Mouse (Mus musculus): ENCODE measurements at regions not wholly inside any gene's neighbourhood (a gene's known extent, or its start where the extent isn't known, plus 50 kb on each side); places are given as distances from the start of the nearest gene placed in this dataset.
A peak's percentile ranks its signal among the peaks of the same experiment; 100 is the strongest.
"Not testable (repeated sequence)": the region's sequence is repeated elsewhere in the genome, so short reads cannot be mapped to it uniquely, and the experiment has no call there.

- no peak for ATAC-seq (ENCODE audit: low TSS enrichment)
Observed at GRCm38 (mm10) chr2:15273446-15273845, 218.6 kb upstream of the Nsun6 start.

GRCm38 (mm10) chr2:15260486-15261165, 205.8 kb upstream of the Nsun6 start:
- ATAC-seq (ENCODE audit: low TSS enrichment) = peak; percentile 89

GRCm38 (mm10) chr2:15242276-15242675, 187.4 kb upstream of the Nsun6 start:
- ATAC-seq (ENCODE audit: low TSS enrichment) = not testable (repeated sequence)

GRCm38 (mm10) chr2:15221910-15222309, 167.0 kb upstream of the Nsun6 start:
- ATAC-seq (ENCODE audit: low TSS enrichment) = no peak

DNA sequence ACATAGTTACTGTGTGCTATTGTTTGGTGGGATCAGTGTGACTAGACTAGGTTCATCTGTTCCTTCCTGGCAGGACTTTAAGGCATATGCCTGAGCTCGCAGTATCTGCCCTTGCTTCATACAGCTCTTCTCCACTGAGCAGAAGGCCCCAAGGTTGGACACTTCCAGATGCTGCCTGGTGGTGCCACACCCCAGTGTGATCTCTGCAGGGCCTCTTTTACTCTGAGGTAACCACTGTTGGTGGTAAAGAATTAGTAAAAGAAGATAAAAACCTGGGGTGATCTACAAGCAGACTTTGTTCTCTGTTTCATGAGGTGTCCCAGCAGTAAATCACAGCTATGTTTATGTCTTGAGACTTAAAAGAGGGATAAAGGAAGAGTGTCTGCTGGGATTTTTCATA, 133.2 kb upstream of the Nsun6 start:
- ATAC-seq (ENCODE audit: low TSS enrichment) = no peak

DNA sequence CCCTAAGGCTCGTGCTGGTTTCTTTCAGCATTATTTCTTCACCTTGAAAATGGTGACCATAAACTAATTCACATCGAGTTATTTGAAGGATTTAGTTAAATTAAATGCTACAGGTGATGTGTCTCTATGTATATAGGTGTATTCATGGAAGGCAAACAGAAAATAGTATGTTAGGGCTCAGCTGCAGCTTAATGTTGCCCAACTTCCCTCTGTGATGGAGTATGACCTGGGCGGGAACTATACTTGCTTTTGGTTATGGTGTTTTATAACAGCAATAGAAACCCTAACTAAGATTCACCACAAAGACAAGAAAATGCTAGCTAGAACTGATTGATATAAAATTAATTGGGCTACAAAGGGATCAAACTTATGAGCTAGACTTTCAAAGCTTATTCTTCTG, 126.1 kb upstream of the Nsun6 start:
- no peak for ATAC-seq (ENCODE audit: low TSS enrichment)

- ATAC-seq (ENCODE audit: low TSS enrichment) = no peak
Observed at GRCm38 (mm10) chr2:15166435-15167024, 111.7 kb upstream of the Nsun6 start.

DNA sequence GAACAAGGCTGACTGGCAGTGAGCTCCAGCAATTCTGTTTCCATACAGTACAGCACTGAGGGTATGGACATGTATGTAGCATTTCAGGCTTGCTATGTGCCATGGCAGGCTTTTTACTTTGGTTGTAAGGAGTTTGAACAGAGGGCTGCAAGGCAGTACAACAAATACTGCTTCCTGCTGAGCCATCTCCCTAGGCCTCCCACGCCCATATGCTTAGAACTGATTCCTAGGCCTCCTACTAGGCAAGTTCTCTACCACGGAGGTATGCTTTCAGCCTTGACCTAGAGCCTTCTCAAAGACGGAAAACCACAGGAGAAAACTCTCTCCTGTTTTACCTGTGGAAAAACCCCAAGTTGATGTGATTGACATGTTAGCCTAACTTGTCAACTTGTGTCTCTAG, 111.0 kb upstream of the Nsun6 start:
- peak; percentile 96 for ATAC-seq (ENCODE audit: low TSS enrichment)

DNA sequence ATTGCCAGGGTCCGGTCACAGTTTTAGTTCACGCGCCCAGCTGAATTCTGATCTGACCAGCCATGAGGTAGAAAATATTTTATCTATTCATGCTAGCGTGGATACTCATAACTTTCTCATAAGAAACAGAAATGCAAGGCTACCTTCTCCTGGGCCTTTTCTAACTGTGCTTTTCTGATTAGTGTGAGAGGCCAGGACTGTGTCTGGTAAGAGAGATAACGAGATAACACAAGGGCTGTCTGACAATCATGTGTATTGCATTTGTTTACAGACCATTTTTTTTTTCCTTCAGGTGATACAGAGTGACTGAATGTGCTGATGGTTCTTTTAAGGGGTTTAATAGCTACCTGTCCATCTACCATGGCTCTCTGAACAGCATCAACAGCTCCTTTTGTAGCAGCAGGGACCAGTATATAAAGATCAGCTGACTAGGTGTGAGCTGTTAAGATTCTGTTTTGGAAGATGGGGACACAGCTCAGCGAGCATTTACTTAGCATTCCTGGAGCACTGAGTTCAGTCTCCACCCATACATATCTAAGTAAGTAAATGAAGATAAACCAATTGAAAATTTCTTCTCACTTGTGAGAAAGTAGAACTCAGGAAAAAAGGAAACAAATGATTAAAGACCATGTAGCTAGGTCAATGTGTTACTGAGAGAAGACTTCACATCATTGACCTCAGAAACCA, 109.0 kb upstream of the Nsun6 start:
- ATAC-seq (ENCODE audit: low TSS enrichment) = no peak

DNA sequence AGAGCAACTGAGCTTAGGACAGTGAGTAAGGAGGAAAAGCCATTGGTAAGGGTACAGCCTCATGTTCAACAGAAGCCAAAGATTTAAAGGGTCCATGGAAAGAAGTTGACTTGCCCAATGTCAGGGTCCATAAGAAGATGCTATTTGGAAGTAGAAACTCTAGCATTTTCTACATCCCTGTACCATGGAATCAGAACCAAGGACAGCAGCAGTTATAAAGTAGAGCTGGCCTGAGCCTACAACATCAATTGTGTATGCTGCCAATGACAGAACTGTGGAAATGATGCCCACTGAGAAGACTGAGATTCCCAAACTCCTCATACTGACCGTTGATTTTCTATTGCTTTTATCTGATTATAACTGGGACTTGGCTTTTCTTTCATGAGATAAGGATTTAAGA, 107.0 kb upstream of the Nsun6 start:
- no peak for ATAC-seq (ENCODE audit: low TSS enrichment)

GRCm38 (mm10) chr2:15157622-15158021, 102.8 kb upstream of the Nsun6 start:
- ATAC-seq (ENCODE audit: low TSS enrichment) = peak; percentile 59; the same call in 1 of the 2 replicates

DNA sequence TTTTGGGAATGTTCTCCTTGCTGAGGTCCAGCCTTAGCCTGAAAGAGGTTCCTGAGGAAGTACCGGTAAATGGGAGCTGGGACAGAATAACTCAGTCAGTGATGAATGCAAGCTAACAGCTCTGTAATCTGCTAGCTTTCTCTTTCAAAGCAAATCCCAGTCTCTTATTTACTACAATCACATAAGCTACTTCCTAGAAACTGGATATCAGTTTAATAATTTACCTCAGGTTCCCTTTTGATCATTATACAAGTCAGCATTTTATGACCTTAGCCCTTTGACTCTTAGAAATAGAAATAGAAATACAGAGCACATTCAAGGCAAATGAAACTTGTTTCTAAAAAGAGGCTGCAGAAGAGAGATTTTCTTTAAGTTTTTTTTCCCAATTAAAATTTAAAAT, 96.0 kb upstream of the Nsun6 start:
- ATAC-seq (ENCODE audit: low TSS enrichment) = no peak

GRCm38 (mm10) chr2:15148381-15148780, 93.5 kb upstream of the Nsun6 start:
- ATAC-seq (ENCODE audit: low TSS enrichment) = no peak

- ATAC-seq (ENCODE audit: low TSS enrichment) = no peak
Observed at GRCm38 (mm10) chr2:15146986-15147385, 92.1 kb upstream of the Nsun6 start.

DNA sequence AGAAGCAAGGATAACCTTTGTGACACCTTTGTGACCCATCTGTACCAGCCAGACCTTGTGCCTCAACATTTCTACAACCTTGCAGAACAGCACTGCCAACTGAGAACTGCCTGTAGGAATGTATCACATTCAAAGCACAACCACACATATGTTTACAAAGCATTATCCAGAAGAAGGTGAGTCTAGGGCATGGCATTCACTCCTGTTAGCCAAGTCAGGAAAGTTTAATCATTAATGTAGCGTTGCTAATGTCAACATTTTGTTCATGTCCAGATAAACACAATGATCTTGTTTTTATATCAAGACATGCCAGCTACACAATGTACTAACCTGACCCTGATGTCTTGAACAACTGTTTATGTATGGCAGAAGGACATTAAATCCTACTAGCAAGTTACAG, 91.5 kb upstream of the Nsun6 start:
- ATAC-seq (ENCODE audit: low TSS enrichment) = no peak

DNA sequence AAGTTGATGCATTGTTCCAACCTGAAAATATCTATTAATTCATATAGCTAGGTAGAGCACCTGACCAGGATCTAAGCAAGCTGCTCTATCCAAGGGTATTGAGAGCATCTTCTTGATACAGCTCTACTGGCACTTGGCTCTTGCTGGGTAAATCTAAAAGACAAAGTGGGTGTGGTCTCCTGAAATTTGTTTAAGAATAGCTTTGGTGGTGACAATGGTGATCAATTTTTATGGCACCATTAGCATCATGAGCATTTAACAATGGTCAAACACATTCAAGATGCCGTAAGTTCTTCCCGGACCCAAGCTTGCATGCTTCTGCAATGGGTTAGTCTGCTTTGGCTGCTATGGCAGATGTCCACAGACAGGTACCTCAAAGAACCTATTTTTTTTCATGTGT, 89.9 kb upstream of the Nsun6 start:
- ATAC-seq (ENCODE audit: low TSS enrichment) = no peak

DNA sequence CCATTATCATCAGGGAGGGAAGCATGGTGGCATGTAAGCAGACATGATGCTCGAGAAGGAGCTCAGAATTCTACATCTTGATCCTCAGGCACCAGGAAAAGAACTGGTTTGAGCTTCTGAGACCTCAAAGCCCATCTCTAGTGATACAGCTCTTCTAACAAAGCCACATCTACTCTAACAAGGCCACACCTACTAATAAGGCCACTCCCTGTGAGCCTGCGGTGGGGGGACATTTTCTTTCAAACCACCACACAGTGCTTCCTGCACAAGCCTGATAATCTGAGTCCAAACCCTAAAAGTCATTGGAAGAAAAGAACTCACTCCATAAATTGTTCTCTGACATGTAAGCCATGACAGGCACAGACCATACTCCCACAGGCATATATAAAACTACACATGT, 85.0 kb upstream of the Nsun6 start:
- ATAC-seq (ENCODE audit: low TSS enrichment) = no peak

All from frontal cortex, adult (tissue).